8 mouse cellular contexts compared by ENCODE assay signal in the genomic region with DNA sequence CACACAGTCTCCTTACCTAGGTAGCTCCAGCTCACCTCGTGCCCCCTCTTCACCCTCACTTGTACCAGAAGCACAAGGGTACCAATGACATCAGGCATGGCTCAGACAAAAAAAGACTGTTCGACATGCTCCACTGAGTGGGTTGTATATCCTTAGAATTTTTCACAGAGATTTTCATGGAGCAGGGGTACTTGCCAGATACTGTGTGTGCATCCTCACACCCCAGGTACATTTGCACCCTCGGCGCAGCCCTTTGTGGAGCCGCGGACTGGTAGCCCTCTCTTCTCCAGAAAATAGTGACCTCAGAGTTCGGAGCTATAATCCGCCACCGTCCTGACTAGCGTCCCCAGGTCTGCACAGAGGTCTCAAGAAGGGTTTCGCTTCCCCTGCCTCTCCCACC. TPM values are rescaled to one million over a fixed set of nuclear protein-coding genes. Genes with fewer than 3 reads are reported as not detected.
DNase-seq lines count a peak whose midpoint lies in the region; ATAC-seq and TF ChIP-seq lines count a peak whose summit lies in the region.

No protein-coding gene starts in this region.

- H3K9me3 ChIP-seq in heart, embryonic 13.5 days, result no peaks in the 10 kb centered on the region
- H3K9me3 ChIP-seq in hindbrain, embryonic 12.5 days (replicated peaks), result no peaks in the 10 kb centered on the region
- no peaks in the 10 kb centered on the region for H3K9me3 ChIP-seq in midbrain, embryonic 13.5 days

- 0 out of 2 replicates have a peak overlapping the region, but pooled peaks have one; percentile 47 for H3K9ac ChIP-seq in heart, embryonic 13.5 days
- H3K9ac ChIP-seq in heart, adult 2 months (ENCODE audit: low read depth, low read length), result no peak overlapping the region
- H3K9ac ChIP-seq in hindbrain, embryonic 12.5 days, result peak overlapping the region; percentile 88
- H3K9ac ChIP-seq in midbrain, embryonic 13.5 days (replicated peaks), result peak overlapping the region; percentile 100

- peaks cover 49% of the 10 kb centered on the region for H3K4me1 ChIP-seq in heart, embryonic 13.5 days
- no peaks in the 10 kb centered on the region; the same call in 1 of the 2 replicates for H3K4me1 ChIP-seq in heart, adult 2 months (ENCODE audit: control insufficient read depth, insufficient read depth, low read length)
- H3K4me1 ChIP-seq in hindbrain, embryonic 12.5 days, result peaks cover 31% of the 10 kb centered on the region
- peaks cover 54% of the 10 kb centered on the region for H3K4me1 ChIP-seq in midbrain, embryonic 13.5 days (replicated peaks)

- 14% methylated on average over 11 of the region's 11 CpGs for WGBS in heart, embryonic 13.5 days
- WGBS in heart, adult 2 months, result 14% methylated on average over 11 of the region's 11 CpGs
- 8% methylated on average over 11 of the region's 11 CpGs for WGBS in hindbrain, embryonic 12.5 days
- 3% methylated on average over 11 of the region's 11 CpGs for WGBS in midbrain, embryonic 13.5 days

- H3K27me3 ChIP-seq in heart, embryonic 13.5 days (replicated peaks), result peaks cover 61% of the 10 kb centered on the region
- H3K27me3 ChIP-seq in heart, adult 2 months (ENCODE audit: control insufficient read depth, insufficient read depth, low read length), result peaks cover 8% of the 10 kb centered on the region; the same call in 1 of the 2 replicates
- H3K27me3 ChIP-seq in hindbrain, embryonic 12.5 days, result peaks cover 21% of the 10 kb centered on the region
- H3K27me3 ChIP-seq in midbrain, embryonic 13.5 days, result no peaks in the 10 kb centered on the region

- no peak for TF ChIP-seq CTCF in heart, adult 2 months (IDR thresholded peaks at IDR 0.05)

- DNase-seq in heart, adult 2 months, result no peak
- peak; percentile 9 for DNase-seq in ZHBTc4 (ENCODE audit: low read depth, low spot score)
- no peak for DNase-seq in retina, postnatal 1 day
- DNase-seq in gastrocnemius, postnatal 10 days, result no peak
- DNase-seq in urinary bladder, postnatal 36 days (ENCODE audit: low spot score in 2 of 2), result no peak

- no peak for ATAC-seq in heart, embryonic 13.5 days (ENCODE audit: extremely low read depth, insufficient number of reproducible peaks, low FRiP score, low TSS enrichment)
- peak; percentile 4; the same call in 1 of the 2 replicates for ATAC-seq in hindbrain, embryonic 12.5 days (ENCODE audit: low FRiP score)
- 0 out of 2 replicates have a peak, but pooled peaks have one; percentile 0 for ATAC-seq in midbrain, embryonic 13.5 days

- H3K79me2 ChIP-seq in heart, adult 2 months (replicated peaks; ENCODE audit: control insufficient read depth, insufficient read depth, low read length), result no peaks in the 10 kb centered on the region

- H3K4me2 ChIP-seq in heart, embryonic 13.5 days, result peak overlapping the region; percentile 65
- H3K4me2 ChIP-seq in hindbrain, embryonic 12.5 days (replicated peaks), result peak overlapping the region; percentile 87
- peak overlapping the region; percentile 90 for H3K4me2 ChIP-seq in midbrain, embryonic 13.5 days (replicated peaks)

- peak overlapping the region; percentile 47 for H3K4me3 ChIP-seq in heart, embryonic 13.5 days
- no peak overlapping the region for H3K4me3 ChIP-seq in heart, adult 2 months
- peak overlapping the region; percentile 61 for H3K4me3 ChIP-seq in hindbrain, embryonic 12.5 days
- peak overlapping the region; percentile 98 for H3K4me3 ChIP-seq in midbrain, embryonic 13.5 days (replicated peaks)

- no peak overlapping the region for H3K27ac ChIP-seq in heart, embryonic 13.5 days (replicated peaks)
- H3K27ac ChIP-seq in heart, adult 2 months, result no peak overlapping the region
- peak overlapping the region; percentile 98 for H3K27ac ChIP-seq in hindbrain, embryonic 12.5 days
- H3K27ac ChIP-seq in midbrain, embryonic 13.5 days, result peak overlapping the region; percentile 99

- no peaks in the 10 kb centered on the region for H3K36me3 ChIP-seq in heart, embryonic 13.5 days
- H3K36me3 ChIP-seq in heart, adult 2 months (ENCODE audit: control insufficient read depth, insufficient read depth, low read length), result no peaks in the 10 kb centered on the region
- H3K36me3 ChIP-seq in hindbrain, embryonic 12.5 days, result no peaks in the 10 kb centered on the region
- H3K36me3 ChIP-seq in midbrain, embryonic 13.5 days, result no peaks in the 10 kb centered on the region

- intact Hi-C loops in heart, adult 2 months (cut with DNase I), result no loop called here

- no peak for TF ChIP-seq EP300 in heart, adult 2 months (IDR thresholded peaks at IDR 0.05; ENCODE audit: insufficient read depth, low read depth, low read length)

- TF ChIP-seq POLR2A in heart, adult 2 months (IDR thresholded peaks at IDR 0.05; ENCODE audit: insufficient read depth, low read depth, low read length), result no peak

RNA-seq across cellular contexts. Expression of a gene that starts 0.4 kb away (rescaled TPM):
- polyA plus RNA-seq in heart, embryonic 13.5 days (2015; fragmentation: Nextera tagmentation; extraction: Ambion mirVana), result 4.1 and 4.9 TPM in 2 replicates
- total RNA-seq in heart, adult 2 months (2021), result under 1 TPM in 1 of 2 experiments, not detected in 1; 0.59 TPM
- polyA plus RNA-seq in heart, adult 2 months (2012; rRNA removed), result 4.6 and 6.2 TPM in 2 replicates
- 1,043 and 1,050 TPM in 2 replicates for polyA plus RNA-seq in hindbrain, embryonic 12.5 days (2016; fragmentation: Nextera tagmentation; extraction: Ambion mirVana)
- polyA plus RNA-seq in midbrain, embryonic 13.5 days (2015; fragmentation: Nextera tagmentation; extraction: Ambion mirVana), result 1,993 and 2,050 TPM in 2 replicates
- 1 to 10 TPM; 1.8 to 1.9 TPM for total RNA-seq in gastrocnemius, postnatal 10 days (2021)

RNA-seq across cellular contexts. Expression of a gene that starts 3.9 kb away (rescaled TPM):
- not detected in 2 replicates for polyA plus RNA-seq in heart, embryonic 13.5 days (2015; fragmentation: Nextera tagmentation; extraction: Ambion mirVana)
- total RNA-seq in heart, adult 2 months (2021), result not detected
- not detected in 2 replicates for polyA plus RNA-seq in heart, adult 2 months (2012; rRNA removed)
- 0.09 and 0.20 TPM in 2 replicates for polyA plus RNA-seq in hindbrain, embryonic 12.5 days (2016; fragmentation: Nextera tagmentation; extraction: Ambion mirVana)
- polyA plus RNA-seq in midbrain, embryonic 13.5 days (2015; fragmentation: Nextera tagmentation; extraction: Ambion mirVana), result 0.17 and 0.31 TPM in 2 replicates
- not detected for total RNA-seq in gastrocnemius, postnatal 10 days (2021)

RNA-seq across cellular contexts. Expression of a gene that starts 12.5 kb away (rescaled TPM):
- 30.4 and 31.1 TPM in 2 replicates for polyA plus RNA-seq in heart, embryonic 13.5 days (2015; fragmentation: Nextera tagmentation; extraction: Ambion mirVana)
- 10 to 100 TPM; 56.4 to 63.4 TPM for total RNA-seq in heart, adult 2 months (2021)
- polyA plus RNA-seq in heart, adult 2 months (2012; rRNA removed), result 48.1 and 54.7 TPM in 2 replicates
- polyA plus RNA-seq in hindbrain, embryonic 12.5 days (2016; fragmentation: Nextera tagmentation; extraction: Ambion mirVana), result 40.1 and 42.5 TPM in 2 replicates
- 41.7 and 42.8 TPM in 2 replicates for polyA plus RNA-seq in midbrain, embryonic 13.5 days (2015; fragmentation: Nextera tagmentation; extraction: Ambion mirVana)
- 10 to 100 TPM; 35.8 to 37.6 TPM for total RNA-seq in gastrocnemius, postnatal 10 days (2021)

RNA-seq across cellular contexts. Expression of a gene that starts 37.2 kb away (rescaled TPM):
- 136 and 141 TPM in 2 replicates for polyA plus RNA-seq in heart, embryonic 13.5 days (2015; fragmentation: Nextera tagmentation; extraction: Ambion mirVana)
- total RNA-seq in heart, adult 2 months (2021), result 100 to 1,000 TPM; 125 to 134 TPM
- 137 and 147 TPM in 2 replicates for polyA plus RNA-seq in heart, adult 2 months (2012; rRNA removed)
- polyA plus RNA-seq in hindbrain, embryonic 12.5 days (2016; fragmentation: Nextera tagmentation; extraction: Ambion mirVana), result 212 and 231 TPM in 2 replicates
- polyA plus RNA-seq in midbrain, embryonic 13.5 days (2015; fragmentation: Nextera tagmentation; extraction: Ambion mirVana), result 238 and 263 TPM in 2 replicates
- 100 to 1,000 TPM; 144 to 157 TPM for total RNA-seq in gastrocnemius, postnatal 10 days (2021)

Comparison
In these comparisons a context has a peak if more than half of its experiments do, and no peak if none do; other contexts are left out.
1. H3K27ac ChIP-seq: peak in hindbrain, embryonic 12.5 days (single experiment) and midbrain, embryonic 13.5 days (single experiment); none in heart, embryonic 13.5 days (single experiment) and heart, adult 2 months (single experiment).
2. RNA of a gene that starts 0.4 kb away (polyA plus RNA-seq): 1,993 to 2,050 TPM in midbrain, embryonic 13.5 days and 1,043 to 1,050 TPM in hindbrain, embryonic 12.5 days; 4.6 to 6.2 TPM in heart, adult 2 months and 4.1 to 4.9 TPM in heart, embryonic 13.5 days; every median in the first group is over 100 times any median in the second.
3. Peak in every context shown above with its lines, with median percentiles within 50 percentile points of each other: H3K4me2 ChIP-seq.